Mouse (Mus musculus) liver, adult 2 months (tissue): ENCODE measurements around the gene Ubl5.

ENCODE experiments used
- CTCF ChIP-seq: fragments of 200-500 bp; IDR thresholded peaks from 2 replicates; pipeline ENCODE4 v1.5.1; 2011; ENCODE audit warnings: low read depth, low read length, control low read depth
- POLR2A ChIP-seq: fragments of 200-500 bp; IDR thresholded peaks from 2 replicates; pipeline ENCODE4 v1.6.1; 2011; ENCODE audit warnings: low read length, control low read depth; ENCODE audit not compliant: insufficient read depth; ENCODE audit errors: extremely low read depth

GRCm38 (mm10) chr9:20606269-20606668, 36.4 kb upstream of the Ubl5 start:
- no peak for TF ChIP-seq CTCF
- no peak for TF ChIP-seq POLR2A
